Mouse (Mus musculus): ENCODE results near the gene Fcgr4. TPM values are rescaled to one million over a fixed set of nuclear protein-coding genes. Genes with fewer than 3 reads are reported as not detected.
"Not testable (repeated sequence)": the region's sequence is repeated elsewhere in the genome, so short reads cannot be mapped to it uniquely, and the experiment has no call there.

Gene Fcgr4
- polyA plus RNA-seq (2014; fragmentation: Nextera tagmentation; extraction: Ambion mirVana), result 0.33 and 0.56 TPM in 2 replicates

GRCm38 (mm10) chr1:171018737-171019136, at the start of gene Fcgr4:
Gene Fcgr4 (plus strand): TSS chr1:171018920.
- DNase-seq (ENCODE audit: low spot score) (no peak), ATAC-seq (ENCODE audit: low FRiP score) (no peak)
- no peak within 1 kb of the TSS for H3K4me2 ChIP-seq (replicated peaks)
- H3K27me3 ChIP-seq (ENCODE audit: control insufficient read depth, insufficient read depth, low read length), result no peaks in the 10 kb centered on the region
- H3K4me3 ChIP-seq (replicated peaks; ENCODE audit: low read length), result no peak within 1 kb of the TSS
- no peaks in the 10 kb centered on the region for H3K36me3 ChIP-seq (replicated peaks; ENCODE audit: control insufficient read depth, insufficient read depth)
- H3K27ac ChIP-seq, result no peak within 1 kb of the TSS
- H3K9ac ChIP-seq, result no peak within 1 kb of the TSS
- no peaks in the 10 kb centered on the region for H3K4me1 ChIP-seq (replicated peaks; ENCODE audit: control insufficient read depth, insufficient read depth, low read length)
- no peaks in the 10 kb centered on the region for H3K9me3 ChIP-seq (ENCODE audit: control insufficient read depth, low read length)
- 93% methylated on average over 2 of the region's 2 CpGs for WGBS

- Histone ChIP-seq H3K9me3 (ENCODE audit: control insufficient read depth, low read length) (no peaks in the 10 kb centered on the region), H3K27ac (no peak overlapping the region), H3K36me3 (replicated peaks; ENCODE audit: control insufficient read depth, insufficient read depth) (no peaks in the 10 kb centered on the region), H3K4me2 (replicated peaks) (no peak overlapping the region), H3K4me3 (replicated peaks; ENCODE audit: low read length) (no peak overlapping the region), H3K9ac (no peak overlapping the region), H3K4me1 (replicated peaks; ENCODE audit: control insufficient read depth, insufficient read depth, low read length) (no peaks in the 10 kb centered on the region), H3K27me3 (ENCODE audit: control insufficient read depth, insufficient read depth, low read length) (no peaks in the 10 kb centered on the region)
- DNase-seq (ENCODE audit: low spot score) (no peak), ATAC-seq (ENCODE audit: low FRiP score) (no peak)
- WGBS, result 85% methylated on average over 6 of the region's 6 CpGs
Measured at GRCm38 (mm10) chr1:170972494-170972893, 46.2 kb upstream of the Fcgr4 start.

- Histone ChIP-seq H3K4me2 (replicated peaks) (no peak overlapping the region), H3K4me1 (replicated peaks; ENCODE audit: control insufficient read depth, insufficient read depth, low read length) (no peaks in the 10 kb centered on the region), H3K27ac (no peak overlapping the region), H3K4me3 (replicated peaks; ENCODE audit: low read length) (no peak overlapping the region), H3K36me3 (replicated peaks; ENCODE audit: control insufficient read depth, insufficient read depth) (no peaks in the 10 kb centered on the region), H3K9me3 (ENCODE audit: control insufficient read depth, low read length) (no peaks in the 10 kb centered on the region), H3K27me3 (ENCODE audit: control insufficient read depth, insufficient read depth, low read length) (no peaks in the 10 kb centered on the region), H3K9ac (no peak overlapping the region)
- no peak for DNase-seq (ENCODE audit: low spot score)
- no peak for ATAC-seq (ENCODE audit: low FRiP score)
- 90% methylated on average over 4 of the region's 4 CpGs for WGBS
Measured at GRCm38 (mm10) chr1:170972936-170973335, 45.8 kb upstream of the Fcgr4 start.

GRCm38 (mm10) chr1:170974171-170974570, 44.5 kb upstream of the Fcgr4 start:
- Histone ChIP-seq H3K4me1 (replicated peaks; ENCODE audit: control insufficient read depth, insufficient read depth, low read length) (no peaks in the 10 kb centered on the region), H3K4me3 (replicated peaks; ENCODE audit: low read length) (no peak overlapping the region), H3K27me3 (ENCODE audit: control insufficient read depth, insufficient read depth, low read length) (no peaks in the 10 kb centered on the region), H3K9ac (no peak overlapping the region), H3K9me3 (ENCODE audit: control insufficient read depth, low read length) (no peaks in the 10 kb centered on the region), H3K27ac (no peak overlapping the region), H3K4me2 (replicated peaks) (no peak overlapping the region), H3K36me3 (replicated peaks; ENCODE audit: control insufficient read depth, insufficient read depth) (no peaks in the 10 kb centered on the region)
- DNase-seq (ENCODE audit: low spot score) (no peak), ATAC-seq (ENCODE audit: low FRiP score) (no peak)
- WGBS, result 87% methylated on average over 8 of the region's 8 CpGs

- Histone ChIP-seq H3K27me3 (ENCODE audit: control insufficient read depth, insufficient read depth, low read length) (no peaks in the 10 kb centered on the region), H3K4me3 (replicated peaks; ENCODE audit: low read length) (no peak overlapping the region), H3K4me1 (replicated peaks; ENCODE audit: control insufficient read depth, insufficient read depth, low read length) (no peaks in the 10 kb centered on the region), H3K27ac (no peak overlapping the region), H3K4me2 (replicated peaks) (no peak overlapping the region), H3K9ac (no peak overlapping the region), H3K36me3 (replicated peaks; ENCODE audit: control insufficient read depth, insufficient read depth) (no peaks in the 10 kb centered on the region), H3K9me3 (ENCODE audit: control insufficient read depth, low read length) (no peaks in the 10 kb centered on the region)
- DNase-seq (ENCODE audit: low spot score) (no peak), ATAC-seq (ENCODE audit: low FRiP score) (no peak)
- WGBS, result 88% methylated on average over 2 of the region's 2 CpGs
Measured at GRCm38 (mm10) chr1:170974736-170975135, 44.0 kb upstream of the Fcgr4 start.

- not testable (repeated sequence) for H3K4me3 ChIP-seq (replicated peaks; ENCODE audit: low read length); H3K4me1 ChIP-seq (replicated peaks; ENCODE audit: control insufficient read depth, insufficient read depth, low read length); H3K27ac ChIP-seq; H3K9me3 ChIP-seq (ENCODE audit: control insufficient read depth, low read length); H3K9ac ChIP-seq; H3K4me2 ChIP-seq (replicated peaks); ATAC-seq (ENCODE audit: low FRiP score); H3K36me3 ChIP-seq (replicated peaks; ENCODE audit: control insufficient read depth, insufficient read depth); DNase-seq (ENCODE audit: low spot score); H3K27me3 ChIP-seq (ENCODE audit: control insufficient read depth, insufficient read depth, low read length)
- WGBS, result 87% methylated on average over 2 of the region's 2 CpGs
Measured at GRCm38 (mm10) chr1:170975350-170975749, 43.4 kb upstream of the Fcgr4 start.

- Histone ChIP-seq H3K4me1 (replicated peaks; ENCODE audit: control insufficient read depth, insufficient read depth, low read length) (no peaks in the 10 kb centered on the region), H3K4me3 (replicated peaks; ENCODE audit: low read length) (no peak overlapping the region), H3K9ac (no peak overlapping the region), H3K27me3 (ENCODE audit: control insufficient read depth, insufficient read depth, low read length) (no peaks in the 10 kb centered on the region), H3K36me3 (replicated peaks; ENCODE audit: control insufficient read depth, insufficient read depth) (no peaks in the 10 kb centered on the region), H3K27ac (no peak overlapping the region), H3K9me3 (ENCODE audit: control insufficient read depth, low read length) (no peaks in the 10 kb centered on the region), H3K4me2 (replicated peaks) (no peak overlapping the region)
- 72% methylated on average over 7 of the region's 7 CpGs for WGBS
- ATAC-seq (ENCODE audit: low FRiP score) (no peak), DNase-seq (ENCODE audit: low spot score) (no peak)
Measured at GRCm38 (mm10) chr1:170975751-170976161, 43.0 kb upstream of the Fcgr4 start.

- Histone ChIP-seq H3K9ac (no peak within 1 kb of the TSS), H3K36me3 (replicated peaks; ENCODE audit: control insufficient read depth, insufficient read depth) (no peaks in the 10 kb centered on the region), H3K4me2 (replicated peaks) (no peak within 1 kb of the TSS), H3K27ac (no peak within 1 kb of the TSS), H3K27me3 (ENCODE audit: control insufficient read depth, insufficient read depth, low read length) (no peaks in the 10 kb centered on the region), H3K4me3 (replicated peaks; ENCODE audit: low read length) (no peak within 1 kb of the TSS), H3K9me3 (ENCODE audit: control insufficient read depth, low read length) (no peaks in the 10 kb centered on the region), H3K4me1 (replicated peaks; ENCODE audit: control insufficient read depth, insufficient read depth, low read length) (no peaks in the 10 kb centered on the region)
- DNase-seq (ENCODE audit: low spot score), result no peak
- 88% methylated on average over 5 of the region's 5 CpGs for WGBS
- ATAC-seq (ENCODE audit: low FRiP score), result no peak
Measured at GRCm38 (mm10) chr1:170976447-170976846, 42.3 kb upstream of the Fcgr4 start, which contains the start of gene Fcgr2b. Gene Fcgr2b (minus strand): TSS chr1:170976547.

- Histone ChIP-seq H3K27ac (no peak overlapping the region), H3K4me2 (replicated peaks) (no peak overlapping the region), H3K36me3 (replicated peaks; ENCODE audit: control insufficient read depth, insufficient read depth) (no peaks in the 10 kb centered on the region), H3K27me3 (ENCODE audit: control insufficient read depth, insufficient read depth, low read length) (no peaks in the 10 kb centered on the region), H3K9me3 (ENCODE audit: control insufficient read depth, low read length) (no peaks in the 10 kb centered on the region), H3K4me3 (replicated peaks; ENCODE audit: low read length) (no peak overlapping the region), H3K4me1 (replicated peaks; ENCODE audit: control insufficient read depth, insufficient read depth, low read length) (no peaks in the 10 kb centered on the region), H3K9ac (no peak overlapping the region)
- ATAC-seq (ENCODE audit: low FRiP score) (no peak), DNase-seq (ENCODE audit: low spot score) (no peak)
- WGBS, result 84% methylated on average over 4 of the region's 4 CpGs
Measured at GRCm38 (mm10) chr1:170978601-170979000, 40.1 kb upstream of the Fcgr4 start.

- not testable (repeated sequence) for H3K4me2 ChIP-seq (replicated peaks); H3K4me1 ChIP-seq (replicated peaks; ENCODE audit: control insufficient read depth, insufficient read depth, low read length); H3K27me3 ChIP-seq (ENCODE audit: control insufficient read depth, insufficient read depth, low read length); H3K4me3 ChIP-seq (replicated peaks; ENCODE audit: low read length); H3K36me3 ChIP-seq (replicated peaks; ENCODE audit: control insufficient read depth, insufficient read depth); DNase-seq (ENCODE audit: low spot score); H3K9ac ChIP-seq; ATAC-seq (ENCODE audit: low FRiP score); H3K9me3 ChIP-seq (ENCODE audit: control insufficient read depth, low read length); H3K27ac ChIP-seq
- 82% methylated on average over 1 of the region's 1 CpGs for WGBS
Measured at GRCm38 (mm10) chr1:170981679-170982078, 37.0 kb upstream of the Fcgr4 start.
